Mouse (Mus musculus) heart, postnatal 36 days (tissue): ENCODE measurements around the gene Zfp213. TPM values are rescaled to one million over a fixed set of nuclear protein-coding genes. Genes with fewer than 3 reads are reported as not detected.

Source experiments
- DNase-seq, 2 experiments: peaks; one replicate each; pipeline ENCODE4 v3.0.0; 2021 to 2022
- intact Hi-C: fragments of 180-260 bp; cut with DNase I; formaldehyde crosslinking; loops from one replicate; pipeline ENCODE4 v1.15.1; 2025
- total RNA-seq, 2 experiments: library from RNA; stranded (reverse); gene quantifications; 2 replicates each; pipeline ENCODE4 v1.2.3; 2021

The Zfp213 gene
- total RNA-seq, 2 experiments from 2014 or later: 4.9 to 5.1 TPM

- intact Hi-C loops: no loop called here
- no peak for DNase-seq
Measured at GRCm38 (mm10) chr17:23575951-23576552, 12.0 kb upstream of the Zfp213 start.

DNA sequence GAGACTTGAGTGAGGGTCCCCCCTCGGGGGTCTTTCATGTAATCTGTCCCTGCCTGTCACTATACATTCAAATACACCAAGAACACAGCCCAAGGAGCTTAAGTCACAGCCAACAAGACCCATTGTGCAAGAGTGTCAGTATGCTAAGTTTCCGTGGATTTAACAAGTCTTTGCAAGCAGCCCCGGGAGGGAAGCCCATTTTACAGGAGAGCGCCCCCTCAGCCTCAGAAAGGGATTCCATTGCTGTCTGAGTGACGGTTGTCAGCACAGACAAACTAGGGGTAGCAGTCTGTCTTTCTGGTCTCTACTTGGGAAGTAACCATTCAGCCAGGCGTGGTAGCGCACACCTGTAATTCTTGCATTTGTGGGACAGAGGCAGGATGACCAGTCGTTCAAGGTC lies 10.1 kb upstream of the Zfp213 start:
- DNase-seq: no peak
- intact Hi-C loops: no loop called here

GRCm38 (mm10) chr17:23572059-23572458 lies 8.0 kb upstream of the Zfp213 start:
- intact Hi-C loops: no loop called here
- no peak for DNase-seq

GRCm38 (mm10) chr17:23571084-23571483 lies 7.0 kb upstream of the Zfp213 start:
- intact Hi-C loops: loop anchor here (2.0 kb wide), 3 partner anchors 32 to 136 kb away; no protein-coding TSS in a partner anchor

DNA sequence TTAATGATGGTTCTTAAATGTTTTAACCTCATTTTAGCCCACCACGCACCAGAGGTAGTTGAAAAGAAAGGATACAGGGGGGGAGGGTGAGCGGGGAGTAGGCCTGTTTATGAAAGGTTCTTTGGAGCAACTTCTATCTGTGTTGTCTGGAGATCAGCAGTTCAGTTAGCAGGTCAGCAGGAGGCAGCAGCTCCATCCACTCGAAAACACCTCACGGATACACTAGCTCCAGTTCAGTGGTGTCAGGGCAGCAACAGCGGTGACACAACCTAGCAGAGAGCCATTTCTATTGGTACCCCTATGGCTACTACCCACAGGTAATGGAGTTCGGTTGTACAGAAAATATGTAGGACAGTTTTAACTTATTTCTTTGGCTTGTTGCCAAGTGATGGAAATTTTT lies 6.0 kb upstream of the Zfp213 start:
- DNase-seq: peak; percentile 40 to 50
- intact Hi-C loops: loop anchor here (1.0 to 2.0 kb wide), 4 partner anchors 33 to 137 kb away; no protein-coding TSS in a partner anchor

More at GRCm38 (mm10) chr17:23571084-23571483, 7.0 kb upstream of the Zfp213 start:
- no peak for DNase-seq

GRCm38 (mm10) chr17:23568370-23568769 lies 4.3 kb upstream of the Zfp213 start:
- intact Hi-C loops: no loop called here
- no peak for DNase-seq

GRCm38 (mm10) chr17:23566787-23567186 lies 2.7 kb upstream of the Zfp213 start:
- intact Hi-C loops: no loop called here
- no peak for DNase-seq

DNA sequence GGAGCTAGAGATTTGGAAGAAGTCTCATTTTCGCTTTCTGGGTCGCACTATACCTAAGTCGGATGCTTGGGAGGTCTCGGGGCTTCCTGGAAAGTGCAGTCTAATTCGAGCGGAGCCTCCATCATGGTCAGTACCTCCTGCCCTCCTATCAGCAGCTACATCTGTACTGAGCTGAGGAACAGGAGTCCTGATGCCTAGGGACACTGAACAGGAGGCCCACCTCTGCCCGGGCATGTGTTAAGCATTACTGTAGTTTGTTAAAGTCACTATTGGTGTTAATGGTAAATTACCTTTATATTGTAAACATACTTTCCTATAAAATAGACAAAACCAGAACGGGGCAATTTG lies 304 bp upstream of the Zfp213 start:
- intact Hi-C loops: loop anchor here (2.0 kb wide), 2 partner anchors 18 to 28 kb away; no protein-coding TSS in a partner anchor
- DNase-seq: no peak

DNA sequence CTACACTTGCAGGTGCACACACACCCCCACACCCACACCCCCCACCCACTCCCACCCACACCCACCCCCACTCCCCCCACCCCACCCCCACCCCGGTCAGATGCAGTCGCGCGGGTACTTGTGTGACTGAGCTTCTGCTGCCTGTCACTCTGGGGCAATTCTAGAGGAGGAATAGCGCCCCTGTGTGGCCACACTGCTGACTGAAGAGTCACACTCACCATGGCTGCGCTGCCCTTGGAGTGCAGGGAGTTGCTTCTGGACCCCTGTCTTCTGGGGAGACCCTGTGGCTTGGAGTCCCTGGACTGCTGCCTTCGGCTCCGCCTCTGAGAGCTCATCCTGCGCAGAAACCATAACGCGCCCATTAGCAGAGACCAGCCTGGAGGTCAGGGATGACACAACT lies 4.3 kb downstream of the Zfp213 start:
- intact Hi-C loops: no loop called here
- DNase-seq: peak in 1 of 2 experiments; percentile 32

- DNase-seq: no peak
- intact Hi-C loops: no loop called here
Measured at GRCm38 (mm10) chr17:23555243-23555916, 8.7 kb downstream of the Zfp213 start.

- intact Hi-C loops: no loop called here
- no peak for DNase-seq
Measured at GRCm38 (mm10) chr17:23554321-23554720, 9.7 kb downstream of the Zfp213 start.

DNA sequence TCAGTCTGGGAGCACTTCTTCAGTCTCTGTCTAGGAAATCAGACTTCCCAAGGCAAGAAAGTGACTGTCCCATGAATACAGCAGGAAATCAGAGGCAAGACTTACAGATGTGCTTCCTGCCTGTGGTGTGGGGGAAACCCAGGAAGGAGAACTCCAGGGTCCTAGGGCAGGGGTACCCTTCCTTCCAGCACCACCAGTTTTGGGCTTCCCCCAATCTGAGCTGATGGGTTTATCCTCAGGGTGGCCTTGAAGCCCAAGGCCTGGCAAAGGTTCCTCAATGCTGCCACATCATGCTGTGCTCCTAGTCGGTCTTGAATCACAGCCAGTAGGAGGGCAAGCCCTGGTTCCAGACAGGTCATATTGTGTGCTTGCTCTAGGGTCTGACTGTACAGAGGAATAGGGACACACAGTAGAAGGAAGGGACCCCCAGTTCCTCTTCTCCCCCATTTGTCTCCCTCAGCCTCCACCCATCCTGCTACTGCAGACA lies 10.4 kb downstream of the Zfp213 start:
- intact Hi-C loops: no loop called here
- DNase-seq: no peak

DNA sequence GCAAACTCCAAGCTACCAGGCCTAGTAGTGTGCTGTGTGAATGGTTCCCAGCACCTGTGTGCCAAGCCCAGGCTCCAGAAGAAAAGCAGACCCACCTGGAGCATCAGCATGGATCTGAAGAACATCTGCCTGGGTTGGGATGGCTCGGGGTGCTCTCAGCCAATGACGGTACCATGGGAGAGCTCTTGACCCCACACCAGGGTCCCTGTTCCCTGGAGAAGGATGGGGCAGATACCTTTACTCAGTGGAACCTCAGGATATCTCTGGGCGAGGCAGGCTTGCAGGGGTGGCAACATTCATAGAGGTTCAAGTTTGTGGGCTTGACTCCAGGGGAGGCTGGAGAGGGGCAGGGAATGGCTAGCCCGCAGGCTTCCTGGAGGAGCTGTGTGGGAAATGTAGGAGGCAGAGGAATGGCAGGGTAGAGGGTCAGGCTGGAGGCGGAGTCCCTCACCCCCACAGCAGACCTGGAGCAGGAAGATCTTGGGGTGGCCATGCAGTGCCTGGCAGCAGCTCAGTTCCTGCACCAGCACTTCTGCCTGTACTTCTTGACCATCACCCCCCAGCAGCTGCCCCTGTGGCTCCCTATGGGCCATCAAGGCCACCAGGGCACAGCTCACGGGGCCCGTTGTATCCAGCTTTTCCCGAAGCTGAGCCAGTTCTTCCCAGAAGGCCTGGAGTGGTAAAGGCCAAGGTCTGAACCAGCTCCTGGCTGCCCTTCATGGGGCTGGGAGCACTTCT lies 11.0 kb downstream of the Zfp213 start:
- intact Hi-C loops: no loop called here
- DNase-seq: no peak

- no peak for DNase-seq
- intact Hi-C loops: no loop called here
Measured at GRCm38 (mm10) chr17:23551963-23552362, 12.1 kb downstream of the Zfp213 start.

- intact Hi-C loops: no loop called here
- DNase-seq: no peak
Measured at GRCm38 (mm10) chr17:23551416-23551815, 12.6 kb downstream of the Zfp213 start.

DNA sequence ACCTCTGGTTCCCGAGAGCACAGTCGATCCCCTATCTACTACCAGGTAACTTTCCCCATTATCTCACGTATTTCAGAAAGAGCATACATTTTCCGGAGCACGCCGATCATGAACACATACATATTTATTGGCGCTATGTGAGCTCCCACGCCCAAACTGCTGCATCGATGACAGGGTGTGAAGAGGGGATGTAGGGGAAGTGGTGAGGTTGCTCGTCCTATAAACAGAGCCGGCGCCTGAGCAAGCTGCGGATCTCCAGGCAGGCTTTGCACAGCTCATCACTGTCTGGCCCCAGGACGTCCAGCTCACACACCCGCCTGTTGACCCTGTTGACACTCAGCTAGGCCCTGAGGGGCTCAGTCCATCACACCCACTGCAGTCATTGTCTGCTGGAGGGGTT lies 13.2 kb downstream of the Zfp213 start:
- intact Hi-C loops: no loop called here
- no peak for DNase-seq

DNA sequence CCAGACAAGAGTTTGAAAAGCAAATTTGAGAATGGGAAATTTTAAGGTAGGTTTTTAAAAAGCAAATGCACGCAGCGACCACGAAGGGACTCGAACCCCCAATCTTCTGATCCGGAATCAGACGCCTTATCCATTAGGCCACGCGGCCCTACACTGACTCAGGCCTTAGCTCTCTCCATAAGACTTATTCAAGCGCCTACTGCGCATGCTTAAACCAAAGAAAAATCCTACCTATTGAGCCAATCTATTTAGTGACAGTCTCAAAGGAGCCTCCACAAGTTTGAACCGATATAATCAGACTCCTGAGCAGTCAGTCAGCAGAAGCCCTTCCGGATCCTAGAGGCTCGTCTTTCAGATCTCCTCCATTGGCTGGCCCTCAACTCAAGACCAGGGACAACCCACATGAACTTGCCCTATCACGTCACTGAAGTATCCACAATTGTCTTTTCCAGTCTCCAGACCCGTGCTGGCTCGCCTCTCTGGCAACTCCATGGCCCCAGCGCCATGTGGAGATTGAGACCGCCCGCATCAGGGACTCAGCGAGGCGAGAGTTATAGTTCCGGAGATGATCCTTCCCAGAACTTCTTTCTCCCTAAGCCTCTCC lies 13.7 kb downstream of the Zfp213 start:
- intact Hi-C loops: no loop called here
- peak; percentile 97 to 99 for DNase-seq

DNA sequence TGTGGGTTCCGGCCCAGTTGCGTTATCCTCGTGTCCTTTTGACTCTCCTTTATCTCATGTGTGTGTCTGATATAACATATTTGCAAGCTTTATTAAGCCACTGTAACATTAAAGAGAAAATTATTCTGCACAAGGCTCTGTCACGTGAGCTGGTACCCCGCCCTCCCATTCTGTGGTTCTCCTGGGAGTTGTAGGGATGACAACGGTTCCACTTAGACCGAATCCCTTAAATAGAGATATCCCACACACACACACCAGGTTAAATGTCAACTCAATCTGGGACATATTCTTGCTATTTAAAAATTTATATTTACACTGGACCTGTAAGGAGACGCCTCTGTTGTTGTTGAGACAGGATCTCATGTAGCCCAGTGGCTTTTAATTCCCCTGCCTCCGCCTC lies 14.6 kb downstream of the Zfp213 start:
- intact Hi-C loops: loop anchor here (5.0 kb wide), 2 partner anchors 357 to 823 kb away; partner anchors contain the start of gene Zfp40
- no peak for DNase-seq

GRCm38 (mm10) chr17:23548615-23549014 lies 15.4 kb downstream of the Zfp213 start:
- DNase-seq: peak; percentile 88 to 94
- intact Hi-C loops: loop anchor here (5.0 kb wide), 2 partner anchors 356 to 824 kb away; partner anchors contain the start of gene Zfp40

DNA sequence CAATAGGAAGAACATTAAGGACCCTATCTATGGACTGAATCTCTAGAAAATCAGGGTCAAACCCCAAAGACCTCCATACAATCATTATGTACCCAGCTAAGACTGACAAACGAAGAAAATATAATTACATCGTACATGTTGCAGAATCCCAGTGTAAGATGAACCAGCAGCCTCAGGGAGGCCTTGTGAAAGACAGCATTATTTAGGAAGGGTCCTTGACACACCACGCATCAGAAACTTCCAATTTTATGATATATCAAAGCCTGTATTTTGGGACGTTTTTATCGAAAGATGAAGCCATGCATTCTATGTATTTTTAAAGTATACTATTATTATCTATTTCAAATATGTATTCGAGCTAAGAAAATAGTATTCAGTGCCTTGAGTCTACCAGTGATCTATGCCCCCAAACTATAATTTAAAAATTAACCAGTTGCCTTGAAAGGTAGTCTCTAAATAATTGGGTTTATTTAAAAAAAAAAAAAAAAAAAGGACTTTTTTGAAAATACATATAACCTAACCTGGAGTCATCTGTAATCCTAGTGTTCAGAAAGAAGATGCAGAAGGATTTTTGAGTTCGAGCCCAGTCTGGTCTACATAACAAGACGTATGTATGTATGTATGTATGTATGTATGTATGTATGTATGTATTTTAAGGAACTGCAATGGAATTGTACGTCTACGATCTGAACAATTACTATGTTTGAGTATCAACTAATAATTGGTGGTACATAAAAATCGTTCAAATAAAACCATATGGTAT lies 16.2 kb downstream of the Zfp213 start:
- DNase-seq: no peak
- intact Hi-C loops: loop anchor here (2.0 to 5.0 kb wide), 3 partner anchors 17 to 824 kb away; partner anchors contain the start of genes Zfp213 and Zfp40
